Mouse (Mus musculus): Measurements from ENCODE around the gene Atp6v0c. TPM values are rescaled to one million over a fixed set of nuclear protein-coding genes. Genes with fewer than 3 reads are reported as not detected.
A peak's percentile ranks its signal among the peaks of the same experiment; 100 is the strongest.

The Atp6v0c gene
- 100 to 1,000 TPM; 225 to 246 TPM for total RNA-seq (2021)

GRCm38 (mm10) chr17:24169317-24170065, at the start of gene Atp6v0c:
Gene Atp6v0c (minus strand): TSS chr17:24169702.
- intact Hi-C loops (cut with DNase I), result loop anchor here (2.0 to 5.0 kb wide), 2 partner anchors 35 to 83 kb away; partner anchors contain the start of genes Ccnf and Tbc1d24
- DNase-seq (ENCODE audit: low spot score), result peak; percentile 88

- intact Hi-C loops (cut with DNase I), result no loop called here
- DNase-seq (ENCODE audit: low spot score), result no peak
Measured at GRCm38 (mm10) chr17:24216836-24217235, 47.3 kb upstream of the Atp6v0c start.

- DNase-seq (ENCODE audit: low spot score), result no peak
- intact Hi-C loops (cut with DNase I), result no loop called here
Measured at GRCm38 (mm10) chr17:24213186-24213585, 43.7 kb upstream of the Atp6v0c start.

GRCm38 (mm10) chr17:24212441-24213018, 43.0 kb upstream of the Atp6v0c start:
- DNase-seq (ENCODE audit: low spot score), result no peak
- intact Hi-C loops (cut with DNase I), result no loop called here

GRCm38 (mm10) chr17:24211631-24212440, 42.3 kb upstream of the Atp6v0c start:
- intact Hi-C loops (cut with DNase I), result no loop called here
- no peak for DNase-seq (ENCODE audit: low spot score)

- no peak for DNase-seq (ENCODE audit: low spot score)
- intact Hi-C loops (cut with DNase I), result no loop called here
Measured at GRCm38 (mm10) chr17:24210591-24210990, 41.1 kb upstream of the Atp6v0c start.

- no peak for DNase-seq (ENCODE audit: low spot score)
- intact Hi-C loops (cut with DNase I), result no loop called here
Measured at GRCm38 (mm10) chr17:24209916-24210240, 40.4 kb upstream of the Atp6v0c start.

- peak; percentile 45 for DNase-seq (ENCODE audit: low spot score)
- intact Hi-C loops (cut with DNase I), result no loop called here
Measured at GRCm38 (mm10) chr17:24209043-24209915, 39.8 kb upstream of the Atp6v0c start, which contains the start of gene Ntn3. Gene Ntn3 (minus strand): TSS chr17:24209531.

GRCm38 (mm10) chr17:24208641-24209042, 39.1 kb upstream of the Atp6v0c start:
- DNase-seq (ENCODE audit: low spot score), result no peak
- intact Hi-C loops (cut with DNase I), result no loop called here

- intact Hi-C loops (cut with DNase I), result no loop called here
- DNase-seq (ENCODE audit: low spot score), result no peak
Measured at GRCm38 (mm10) chr17:24207768-24208640, 38.5 kb upstream of the Atp6v0c start.

GRCm38 (mm10) chr17:24206451-24207351, 37.2 kb upstream of the Atp6v0c start:
- no peak for DNase-seq (ENCODE audit: low spot score)
- intact Hi-C loops (cut with DNase I), result no loop called here

- DNase-seq (ENCODE audit: low spot score), result no peak
- intact Hi-C loops (cut with DNase I), result loop anchor here (2.0 kb wide), 1 partner anchor 35 kb away; no protein-coding TSS in a partner anchor
Measured at GRCm38 (mm10) chr17:24205908-24206361, 36.4 kb upstream of the Atp6v0c start.

GRCm38 (mm10) chr17:24205284-24205888, 35.9 kb upstream of the Atp6v0c start, which contains the start of gene Tbc1d24:
Gene Tbc1d24 (minus strand): TSS chr17:24205562.
- intact Hi-C loops (cut with DNase I), result loop anchor here (2.0 kb wide), 1 partner anchor 35 kb away; no protein-coding TSS in a partner anchor

GRCm38 (mm10) chr17:24204846-24205245, 35.3 kb upstream of the Atp6v0c start:
- intact Hi-C loops (cut with DNase I), result loop anchor here (2.0 kb wide), 1 partner anchor 34 kb away; no protein-coding TSS in a partner anchor
- no peak for DNase-seq (ENCODE audit: low spot score)

More at GRCm38 (mm10) chr17:24205284-24205888, 35.9 kb upstream of the Atp6v0c start, which contains the start of gene Tbc1d24:
- DNase-seq (ENCODE audit: low spot score), result peak; percentile 87

- intact Hi-C loops (cut with DNase I), result loop anchor here (2.0 kb wide), 1 partner anchor 33 kb away; no protein-coding TSS in a partner anchor
- no peak for DNase-seq (ENCODE audit: low spot score)
Measured at GRCm38 (mm10) chr17:24203611-24204534, 34.4 kb upstream of the Atp6v0c start.

- intact Hi-C loops (cut with DNase I), result no loop called here
- DNase-seq (ENCODE audit: low spot score), result no peak
Measured at GRCm38 (mm10) chr17:24203068-24203467, 33.6 kb upstream of the Atp6v0c start.

All from heart, postnatal 25 days (tissue).